Mouse (Mus musculus) CD4-positive naive resting alpha-beta T cell, adult 57 days (primary cell): ENCODE measurements around the gene Dnah7c. TPM values are rescaled to one million over a fixed set of nuclear protein-coding genes. Genes with fewer than 3 reads are reported as not detected.

Source experiments
- total RNA-seq: library from RNA; stranded (reverse); gene quantifications from one replicate; pipeline ENCODE4 v1.2.4, GENCODE M21; 2023

Gene Dnah7c
- total RNA-seq: 0.68 TPM

GRCm38 (mm10) chr1:46425137-46425925 is at the start of gene Dnah7c:
TSS of gene Dnah7c (plus strand) at chr1:46425592.

